8 mouse cellular contexts compared by ENCODE assay signal in genomic region chr5:143909417-143910400, GRCm38 (mm10). TPM values are rescaled to one million over a fixed set of nuclear protein-coding genes. Genes with fewer than 3 reads are reported as not detected.
DNase-seq lines count a peak whose midpoint lies in the region; ATAC-seq lines count a peak whose summit lies in the region.

Aimp2 (minus strand) TSS chr5:143909847.
Pms2 (plus strand) TSS chr5:143909964.

- under 1% methylated on average over 70 of the region's 70 CpGs for WGBS in forebrain, embryonic 14.5 days
- under 1% methylated on average over 70 of the region's 70 CpGs for WGBS in neural tube, embryonic 15.5 days

- peak within 1 kb of the TSS; percentile 59 for H3K4me2 ChIP-seq in forebrain, embryonic 14.5 days (ENCODE audit: low read length)
- peak within 1 kb of the TSS; percentile 78 for H3K4me2 ChIP-seq in neural tube, embryonic 15.5 days

- peaks cover 22% of the 10 kb centered on the region for H3K36me3 ChIP-seq in forebrain, embryonic 14.5 days (ENCODE audit: control insufficient read depth, insufficient read depth, low read length)
- peaks cover 22% of the 10 kb centered on the region for H3K36me3 ChIP-seq in neural tube, embryonic 15.5 days

- peak within 1 kb of the TSS; percentile 74 for H3K9ac ChIP-seq in forebrain, embryonic 14.5 days (ENCODE audit: low read length)
- peak within 1 kb of the TSS; percentile 61 for H3K9ac ChIP-seq in neural tube, embryonic 15.5 days (replicated peaks)

- peak; percentile 100 for ATAC-seq in forebrain, embryonic 14.5 days
- ATAC-seq in neural tube, embryonic 15.5 days (ENCODE audit: low FRiP score): peak; percentile 100

- intact Hi-C loops in heart, postnatal 14 days (cut with DNase I): loop anchor here (2.0 to 5.0 kb wide), 2 partner anchors 177 to 352 kb away; partner anchors contain the start of gene Usp42

- no peaks in the 10 kb centered on the region for H3K27me3 ChIP-seq in forebrain, embryonic 14.5 days (replicated peaks; ENCODE audit: control insufficient read depth, insufficient read depth, low read length)
- H3K27me3 ChIP-seq in neural tube, embryonic 15.5 days (replicated peaks): no peaks in the 10 kb centered on the region

- no peaks in the 10 kb centered on the region for H3K9me3 ChIP-seq in forebrain, embryonic 14.5 days (replicated peaks; ENCODE audit: control insufficient read depth, low read length)
- H3K9me3 ChIP-seq in neural tube, embryonic 15.5 days (replicated peaks): no peaks in the 10 kb centered on the region

- H3K4me3 ChIP-seq in forebrain, embryonic 14.5 days (ENCODE audit: low read depth, low read length): peak within 1 kb of the TSS; percentile 54
- peak within 1 kb of the TSS; percentile 89 for H3K4me3 ChIP-seq in neural tube, embryonic 15.5 days (replicated peaks)

- H3K4me1 ChIP-seq in forebrain, embryonic 14.5 days (ENCODE audit: control insufficient read depth, insufficient read depth, low read length): peaks cover 12% of the 10 kb centered on the region
- peaks cover 30% of the 10 kb centered on the region for H3K4me1 ChIP-seq in neural tube, embryonic 15.5 days

- DNase-seq in ES-CJ7 (ENCODE audit: low read depth, low spot score): peak; percentile 99
- peak; percentile 94 for DNase-seq in cerebellum, adult 11 months
- DNase-seq in forebrain, embryonic 14.5 days (ENCODE audit: low spot score): peak; percentile 100
- peak; percentile 92 to 95 for DNase-seq in heart, postnatal 14 days
- DNase-seq in layer of hippocampus, adult 11-12 months (ENCODE audit: low spot score): peak; percentile 98
- DNase-seq in lung, adult 18-20 months: peak; percentile 98
- DNase-seq in testis, postnatal 14 days (ENCODE audit: low spot score): peak; percentile 98

- H3K27ac ChIP-seq in forebrain, embryonic 14.5 days (ENCODE audit: low read depth, low read length): peak within 1 kb of the TSS; percentile 82
- H3K27ac ChIP-seq in neural tube, embryonic 15.5 days (replicated peaks): peak within 1 kb of the TSS; percentile 90

RNA-seq across cellular contexts. Expression of gene Aimp2, which starts in this region (rescaled TPM):
- 93.9 and 101 TPM in 2 replicates for polyA plus RNA-seq in forebrain, embryonic 14.5 days (2014; fragmentation: Nextera tagmentation; extraction: Ambion mirVana)
- 10 to 100 TPM; 31.5 to 35.7 TPM for total RNA-seq in heart, postnatal 14 days (2021)
- 96.3 and 101 TPM in 2 replicates for polyA plus RNA-seq in neural tube, embryonic 15.5 days (2015; fragmentation: Nextera tagmentation; extraction: Ambion mirVana)

RNA-seq across cellular contexts. Expression of gene Pms2, which starts in this region (rescaled TPM):
- polyA plus RNA-seq in forebrain, embryonic 14.5 days (2014; fragmentation: Nextera tagmentation; extraction: Ambion mirVana): 23.7 and 26.8 TPM in 2 replicates
- total RNA-seq in heart, postnatal 14 days (2021): 1 to 10 TPM; 5.6 to 7.6 TPM
- 29.8 and 30.9 TPM in 2 replicates for polyA plus RNA-seq in neural tube, embryonic 15.5 days (2015; fragmentation: Nextera tagmentation; extraction: Ambion mirVana)

Comparison
In these comparisons a context has a peak if more than half of its experiments do, and no peak if none do; other contexts are left out.
1. Peak in every context shown above with its lines: DNase-seq, ATAC-seq, H3K4me3 ChIP-seq and H3K27ac ChIP-seq.